Mouse (Mus musculus) CH12.LX (cell line): ENCODE data around the gene Ptchd3. TPM values are rescaled to one million over a fixed set of nuclear protein-coding genes. Genes with fewer than 3 reads are reported as not detected.

Source experiments
- DNase-seq: peaks from one replicate; pipeline ENCODE4 v3.0.0-alpha.2; 2013; ENCODE audit errors: extremely low read depth
- H3K27ac ChIP-seq: 2 replicates; pipeline ENCODE4 v1.5.1; 2012; ENCODE audit warnings: low read depth, mild to moderate bottlenecking, control low read depth, moderate library complexity; ENCODE audit not compliant: insufficient read depth
- H3K27me3 ChIP-seq: replicated peaks from 2 replicates; pipeline ENCODE3; 2012; ENCODE audit warnings: inconsistent platforms
- H3K36me3 ChIP-seq, 2 experiments: replicated peaks in 1 of 2; 2 replicates each; pipeline versions ENCODE3 to v1.6.1; 2012; ENCODE audit warnings: inconsistent platforms in 1 of 2, low read length in 1 of 2, mild to moderate bottlenecking in 1 of 2, mixed read lengths in 1 of 2, moderate library complexity in 1 of 2; ENCODE audit not compliant: control insufficient read depth in 1 of 2, insufficient read depth in 1 of 2
- H3K4me1 ChIP-seq, 2 experiments: 2 replicates each; pipeline ENCODE4 v1.6.1; 2012; ENCODE audit warnings: inconsistent platforms in 1 of 2, moderate library complexity in 1 of 2; ENCODE audit not compliant: insufficient read depth in 2 of 2, control insufficient read depth in 1 of 2
- H3K4me2 ChIP-seq: 2 replicates; pipeline ENCODE4 v1.6.1; 2012; ENCODE audit warnings: low read depth, mild to moderate bottlenecking, control low read depth; ENCODE audit not compliant: poor library complexity, insufficient read depth, severe bottlenecking
- H3K4me3 ChIP-seq, 3 experiments: fragments of 150-350 bp in 1 of 3; sonication (generic) in 1 of 3; replicated peaks in 1 of 3; 2 replicates each; pipeline versions ENCODE3 to v1.5.1; 2011 to 2012; ENCODE audit warnings: low read depth in 2 of 3, low read length in 2 of 3, mild to moderate bottlenecking in 2 of 3, moderate library complexity in 2 of 3, control low read depth in 1 of 3, improper control_type of control experiment in 1 of 3, inconsistent platforms in 1 of 3, mixed read lengths in 1 of 3; ENCODE audit not compliant: poor library complexity in 1 of 3
- H3K79me2 ChIP-seq: replicated peaks from 2 replicates; pipeline ENCODE4 v1.6.1; 2012; ENCODE audit warnings: mild to moderate bottlenecking, moderate library complexity; ENCODE audit not compliant: control insufficient read depth, poor library complexity, insufficient read depth, severe bottlenecking; ENCODE audit errors: extremely low read depth
- H3K9ac ChIP-seq: 2 replicates; pipeline ENCODE4 v1.6.1; 2012; ENCODE audit warnings: low read depth, mild to moderate bottlenecking, control low read depth, moderate library complexity; ENCODE audit not compliant: insufficient read depth
- H3K9me3 ChIP-seq: replicated peaks from 2 replicates; pipeline ENCODE3; 2012; ENCODE audit warnings: low read length, inconsistent platforms, mixed read lengths
- CTCF ChIP-seq, 2 experiments: IDR thresholded peaks in 1 of 2; conservative IDR thresholded peaks in 1 of 2; 2 replicates each; pipeline ENCODE4 v1.5.1; 2011 to 2012; ENCODE audit warnings: low read depth in 2 of 2, low read length in 2 of 2, improper control_type of control experiment in 1 of 2, inconsistent platforms in 1 of 2, mild to moderate bottlenecking in 1 of 2, moderate library complexity in 1 of 2
- E2F4 ChIP-seq: IDR thresholded peaks from 2 replicates; pipeline ENCODE4 v1.6.1; 2011; ENCODE audit warnings: low read depth, low read length, improper control_type of control experiment; ENCODE audit not compliant: insufficient replicate concordance
- ELF1 ChIP-seq: IDR thresholded peaks from 2 replicates; pipeline ENCODE4 v1.6.1; 2014; ENCODE audit warnings: low read depth, mild to moderate bottlenecking, inconsistent platforms, low read length, improper control_type of control experiment
- IRF4 ChIP-seq: IDR thresholded peaks from 2 replicates; pipeline ENCODE4 v1.6.1; 2014; ENCODE audit warnings: low read depth, mild to moderate bottlenecking, inconsistent platforms, low read length, improper control_type of control experiment
- MAFK ChIP-seq: IDR thresholded peaks from 2 replicates; pipeline ENCODE4 v1.6.1; 2011; ENCODE audit warnings: low read length, improper control_type of control experiment; ENCODE audit not compliant: insufficient replicate concordance
- MAX ChIP-seq: IDR thresholded peaks from 2 replicates; pipeline ENCODE4 v1.6.1; 2011; ENCODE audit warnings: low read length, improper control_type of control experiment
- MAZ ChIP-seq: IDR thresholded peaks from 2 replicates; pipeline ENCODE4 v1.6.1; 2012; ENCODE audit warnings: low read depth, mild to moderate bottlenecking, inconsistent platforms, low read length, improper control_type of control experiment, moderate library complexity
- MEF2A ChIP-seq: IDR thresholded peaks from 2 replicates; pipeline ENCODE4 v1.6.1; 2014; ENCODE audit warnings: low read depth, mild to moderate bottlenecking, inconsistent platforms, low read length, improper control_type of control experiment, borderline replicate concordance
- MYC ChIP-seq: IDR thresholded peaks from 2 replicates; pipeline ENCODE4 v1.6.1; 2011; ENCODE audit warnings: low read depth, mild to moderate bottlenecking, improper control_type of control experiment, low read length
- NELFE ChIP-seq: IDR thresholded peaks from 2 replicates; pipeline ENCODE4 v1.6.1; 2011; ENCODE audit warnings: low read depth, low read length, improper control_type of control experiment
- PAX5 ChIP-seq: IDR thresholded peaks from 2 replicates; pipeline ENCODE4 v1.6.1; 2012; ENCODE audit warnings: low read length, inconsistent platforms, mixed read lengths
- POLR2A ChIP-seq: IDR thresholded peaks from 2 replicates; pipeline ENCODE4 v1.6.1; 2011; ENCODE audit warnings: low read depth, mild to moderate bottlenecking, improper control_type of control experiment, low read length
- SMC3 ChIP-seq: IDR thresholded peaks from 2 replicates; pipeline ENCODE4 v1.6.1; 2011; ENCODE audit warnings: low read depth, low read length, improper control_type of control experiment
- TBP ChIP-seq: conservative IDR thresholded peaks from 2 replicates; pipeline ENCODE4 v1.6.1; 2011; ENCODE audit warnings: low read depth, low read length, improper control_type of control experiment
- TCF12 ChIP-seq: IDR thresholded peaks from 2 replicates; pipeline ENCODE4 v1.6.1; 2014; ENCODE audit warnings: low read depth, mild to moderate bottlenecking, inconsistent platforms, low read length, improper control_type of control experiment
- USF1 ChIP-seq: IDR thresholded peaks from 2 replicates; pipeline ENCODE4 v1.6.1; 2014; ENCODE audit warnings: low read depth, mild to moderate bottlenecking, inconsistent platforms, low read length, improper control_type of control experiment
- USF2 ChIP-seq: conservative IDR thresholded peaks from 2 replicates; pipeline ENCODE4 v1.6.1; 2011; ENCODE audit warnings: low read depth, low read length, improper control_type of control experiment
- ZKSCAN1 ChIP-seq: IDR thresholded peaks from 2 replicates; pipeline ENCODE4 v1.6.1; 2012; ENCODE audit warnings: low read depth, inconsistent platforms, low read length, improper control_type of control experiment, borderline replicate concordance
- dilution Hi-C: fragments of 300-500 bp; cut with MboI; formaldehyde crosslinking; loops from 2 replicates; pipeline ENCODE4 v1.14.3; 2020; ENCODE audit warnings: low sequenced_read_pairs; ENCODE audit not compliant: extremely low pct_unique_long_range_greater_than_20kb, extremely low pct_ligation_motif_present
- in situ Hi-C: fragments of 300-500 bp; cut with MboI; formaldehyde crosslinking; loops from 3 replicates; pipeline ENCODE4 v1.14.3; 2019; ENCODE audit warnings: low sequenced_read_pairs, low pct_ligation_motif_present, low pct_unique_long_range_greater_than_20kb, mixed read lengths
- polyA plus RNA-seq: library from polyadenylated mRNA; unstranded; fragments of >175 nt; gene quantifications from 2 replicates; pipeline ENCODE4 v1.2.1, GENCODE M21; 2012; ENCODE audit warnings: low read depth; ENCODE audit not compliant: insufficient read length
- total RNA-seq, 2 experiments: library from RNA; depleted of rRNA; stranded (reverse); fragments of 300-350 nt in 1 of 2; fragments of >200 nt in 1 of 2; gene quantifications; 2 replicates each; pipeline ENCODE4 v1.2.3; 2012 to 2014

The Ptchd3 gene
- total and polyA plus RNA-seq, 3 experiments = not detected

DNA sequence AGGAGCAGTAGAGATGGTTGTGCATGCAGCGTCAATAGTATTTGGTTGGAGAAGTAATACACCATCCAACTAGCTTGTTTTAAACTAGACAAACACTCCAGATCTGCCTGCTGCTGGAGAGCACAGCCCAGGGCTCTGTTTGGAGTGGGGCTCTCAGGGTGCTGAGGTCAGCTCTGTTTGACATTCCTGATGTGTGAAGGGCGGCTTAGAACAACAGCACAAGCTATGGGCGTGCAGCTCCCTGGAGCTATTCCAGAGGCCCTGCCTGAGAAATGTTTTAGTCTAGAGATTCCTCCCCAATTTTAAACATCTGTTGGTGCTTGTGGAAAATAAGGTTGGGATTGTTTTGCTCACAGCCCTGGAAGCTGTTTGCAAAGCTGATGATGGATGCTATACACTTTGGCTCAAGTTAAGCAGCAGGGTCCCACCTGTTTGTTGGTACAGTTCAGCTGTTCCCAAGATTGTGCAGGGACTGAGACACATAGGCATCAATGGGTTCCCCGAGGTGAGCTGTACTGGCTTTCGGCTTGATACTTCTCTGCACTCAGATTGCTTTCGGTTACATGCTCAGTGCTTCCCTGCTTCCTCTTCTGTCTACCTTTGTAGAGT, 35.4 kb upstream of the Ptchd3 start:
- no peak for TF ChIP-seq USF2
- no peak for TF ChIP-seq MAX
- no peak for TF ChIP-seq CTCF (conservative IDR thresholded peaks at IDR 0.05 in 1 of 2, IDR thresholded peaks at IDR 0.05 in 1 of 2; ENCODE audit: low read depth in 2 of 2, low read length in 2 of 2)
- no peak for TF ChIP-seq ZKSCAN1
- no peak for TF ChIP-seq NELFE
- TF ChIP-seq PAX5 = no peak
- TF ChIP-seq POLR2A = no peak
- no peak for TF ChIP-seq USF1
- DNase-seq = no peak
- dilution Hi-C loops (no loop called here), in situ Hi-C loops (loop anchor here (10.0 kb wide), 2 partner anchors 90 to 160 kb away; partner anchors contain the start of gene Metrnl)
- H3K4me3 ChIP-seq = no peak overlapping the region
- H3K9ac ChIP-seq = no peak overlapping the region
- no peaks in the 10 kb centered on the region for H3K79me2 ChIP-seq
- H3K9me3 ChIP-seq = no peaks in the 10 kb centered on the region
- H3K27me3 ChIP-seq = no peaks in the 10 kb centered on the region
- no peak overlapping the region for H3K27ac ChIP-seq
- no peaks in the 10 kb centered on the region for H3K36me3 ChIP-seq
- H3K4me2 ChIP-seq = no peak overlapping the region
- H3K4me1 ChIP-seq = peaks cover 0 to 4% of the 10 kb centered on the region in 2 experiments; a peak in 2 of 4 replicates

- in situ Hi-C loops = loop anchor here (10.0 kb wide), 2 partner anchors 91 to 161 kb away; partner anchors contain the start of gene Metrnl
- dilution Hi-C loops = no loop called here
- Histone ChIP-seq H3K27me3 (no peaks in the 10 kb centered on the region), H3K9me3 (no peaks in the 10 kb centered on the region), H3K27ac (no peak overlapping the region), H3K79me2 (no peaks in the 10 kb centered on the region), H3K36me3 (no peaks in the 10 kb centered on the region), H3K4me1 (no peaks in the 10 kb centered on the region), H3K4me2 (no peak overlapping the region), H3K4me3 (no peak overlapping the region), H3K9ac (no peak overlapping the region)
- DNase-seq = no peak
- TF ChIP-seq TBP (no peak), MYC (no peak), IRF4 (no peak), POLR2A (no peak), SMC3 (no peak), MAFK (no peak), PAX5 (no peak), ELF1 (no peak), E2F4 (no peak), TCF12 (no peak), MAZ (no peak), MEF2A (no peak)
Measured at GRCm38 (mm10) chr11:121795978-121796377, 34.1 kb upstream of the Ptchd3 start.
